Mouse (Mus musculus) heart, adult 2 months (tissue): ENCODE measurements at regions not wholly inside any gene's neighbourhood (a gene's known extent, or its start where the extent isn't known, plus 50 kb on each side); places are given as distances from the start of the nearest gene placed in this dataset.

Experiments used
- CTCF ChIP-seq: fragments of 200-600 bp; IDR thresholded peaks from 2 replicates; pipeline ENCODE4 v1.8.1; 2022; ENCODE audit warnings: antibody characterized with exemption, mild to moderate bottlenecking, moderate library complexity
- EP300 ChIP-seq: fragments of 200-500 bp; IDR thresholded peaks from 2 replicates; pipeline ENCODE4 v1.6.1; 2011; ENCODE audit warnings: low read depth, low read length, control low read depth; ENCODE audit not compliant: insufficient read depth

DNA sequence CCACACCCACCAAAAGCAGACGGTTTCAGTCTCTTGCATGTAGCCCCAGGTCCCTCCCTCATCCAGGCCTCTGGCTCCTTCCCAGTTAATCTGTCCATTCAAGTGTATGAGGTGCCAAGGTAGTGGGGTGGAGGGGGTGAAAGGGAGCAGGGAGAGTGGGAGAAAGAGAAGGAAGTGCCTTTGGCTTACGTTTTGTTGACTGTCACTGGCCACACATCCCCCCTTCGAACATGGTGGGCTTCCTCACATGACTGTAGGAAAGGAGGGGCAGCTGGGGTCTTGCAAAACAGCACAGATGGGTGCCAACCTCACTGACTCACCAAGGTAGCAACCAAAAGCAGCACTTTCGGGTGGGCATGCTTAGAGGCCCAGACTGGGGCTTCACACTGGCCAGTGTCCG lies 68.9 kb downstream of the Uncx start:
- TF ChIP-seq EP300 (no peak), CTCF (no peak)
